ENCODE assay signal across 10 mouse cellular contexts in the genomic region with DNA sequence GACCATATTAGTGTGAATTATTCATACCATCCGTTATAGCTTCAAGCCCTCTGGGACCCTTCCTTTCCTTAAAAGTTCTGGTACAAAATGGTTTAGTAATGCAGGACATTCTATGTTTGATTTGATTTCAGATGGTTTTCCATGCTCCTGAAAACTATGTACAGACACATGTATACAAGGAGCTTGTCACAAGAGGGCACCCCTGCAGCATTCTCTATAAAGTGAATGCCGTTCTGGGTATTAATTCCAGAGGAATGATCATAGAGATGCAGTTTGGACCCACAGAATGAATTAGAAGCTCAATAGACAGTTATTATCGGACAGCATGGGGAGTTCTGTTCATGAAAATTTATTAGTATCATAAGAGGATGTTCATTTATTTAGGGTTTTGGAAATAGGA. TPM values are rescaled to one million over a fixed set of nuclear protein-coding genes. Genes with fewer than 3 reads are reported as not detected.
DNase-seq lines count a peak whose midpoint lies in the region; ATAC-seq and TF ChIP-seq lines count a peak whose summit lies in the region.
"Had no signal": no experiment of that assay in that cellular context is flagged by ENCODE, and none has a peak within 500 bp of the region (broad histone marks: within the 10 kb centered on the region; RNA-seq: fewer than 3 reads in every experiment).

No protein-coding gene starts in this region.

- no peak for ATAC-seq in hindbrain, embryonic 14.5 days (ENCODE audit: low FRiP score)
- ATAC-seq in hindbrain, embryonic 16.5 days, result no peak
- ATAC-seq in liver, embryonic 14.5 days (ENCODE audit: insufficient read depth), result no peak
- ATAC-seq in liver, embryonic 12.5 days, result no peak

- H3K36me3 ChIP-seq in hindbrain, embryonic 14.5 days (replicated peaks; ENCODE audit: control insufficient read depth, insufficient read depth), result no peaks in the 10 kb centered on the region
- H3K36me3 ChIP-seq in hindbrain, embryonic 16.5 days (ENCODE audit: control insufficient read depth, insufficient read depth, low read length), result no peaks in the 10 kb centered on the region
- no peaks in the 10 kb centered on the region for H3K36me3 ChIP-seq in liver, embryonic 14.5 days (replicated peaks; ENCODE audit: control insufficient read depth, insufficient read depth, low read depth)
- H3K36me3 ChIP-seq in liver, embryonic 12.5 days, result no peaks in the 10 kb centered on the region
- H3K36me3 ChIP-seq: hindbrain, embryonic 15.5 days; neural tube, embryonic 12.5 days had no signal

- H3K4me3 ChIP-seq in hindbrain, embryonic 14.5 days (replicated peaks; ENCODE audit: low read length), result no peak overlapping the region
- no peak overlapping the region for H3K4me3 ChIP-seq in hindbrain, embryonic 16.5 days (ENCODE audit: low read length)
- no peak overlapping the region for H3K4me3 ChIP-seq in liver, embryonic 14.5 days (ENCODE audit: insufficient read depth in 1 of 2, low read depth in 2 of 2, low read length in 2 of 2)
- no peak overlapping the region for H3K4me3 ChIP-seq in liver, embryonic 12.5 days
- H3K4me3 ChIP-seq: hindbrain, embryonic 15.5 days; neural tube, embryonic 12.5 days had no signal

- TF ChIP-seq CTCF in liver, embryonic 14.5 days (IDR thresholded peaks at IDR 0.05; ENCODE audit: low read depth), result peak; percentile 18; the same call in 1 of the 2 replicates

- peak; percentile 69 for DNase-seq in hindbrain, embryonic 14.5 days (ENCODE audit: low spot score)
- DNase-seq in liver, embryonic 14.5 days (ENCODE audit: low read depth in 3 of 3, low spot score in 3 of 3), result no peak
- peak; percentile 17 for DNase-seq in ES-CJ7 (ENCODE audit: low read depth, low spot score)
- DNase-seq in brain, adult 2 months (ENCODE audit: low read depth, low spot score), result peak; percentile 36
- DNase-seq in ovary, adult 18-20 months (ENCODE audit: low spot score), result no peak

- H3K9me3 ChIP-seq in hindbrain, embryonic 14.5 days (ENCODE audit: control insufficient read depth, low read length), result no peaks in the 10 kb centered on the region
- H3K9me3 ChIP-seq in hindbrain, embryonic 16.5 days (ENCODE audit: control insufficient read depth, low read length), result no peaks in the 10 kb centered on the region
- no peaks in the 10 kb centered on the region for H3K9me3 ChIP-seq in liver, embryonic 14.5 days (ENCODE audit: control insufficient read depth, low read length)
- H3K9me3 ChIP-seq in liver, embryonic 12.5 days (replicated peaks), result no peaks in the 10 kb centered on the region
- H3K9me3 ChIP-seq: G1E; hindbrain, embryonic 15.5 days; neural tube, embryonic 12.5 days had no signal

- H3K27ac ChIP-seq in hindbrain, embryonic 14.5 days, result no peak overlapping the region
- H3K27ac ChIP-seq in hindbrain, embryonic 16.5 days (ENCODE audit: low read depth, low read length), result no peak overlapping the region
- no peak overlapping the region for H3K27ac ChIP-seq in liver, embryonic 14.5 days
- H3K27ac ChIP-seq in liver, embryonic 12.5 days, result no peak overlapping the region
- H3K27ac ChIP-seq: hindbrain, embryonic 15.5 days; neural tube, embryonic 12.5 days had no signal

- peaks cover 16% of the 10 kb centered on the region for H3K4me1 ChIP-seq in hindbrain, embryonic 14.5 days (replicated peaks; ENCODE audit: control insufficient read depth, insufficient read depth, low read length)
- peaks cover 14% of the 10 kb centered on the region for H3K4me1 ChIP-seq in hindbrain, embryonic 16.5 days (ENCODE audit: control insufficient read depth, insufficient read depth, low read depth, low read length)
- peaks cover 9 to 11% of the 10 kb centered on the region in 2 experiments for H3K4me1 ChIP-seq in liver, embryonic 14.5 days (replicated peaks; ENCODE audit: control insufficient read depth in 2 of 2, insufficient read depth in 2 of 2, low read length in 1 of 2)
- peaks cover 31% of the 10 kb centered on the region for H3K4me1 ChIP-seq in liver, embryonic 12.5 days

- no peak overlapping the region for H3K9ac ChIP-seq in hindbrain, embryonic 14.5 days
- H3K9ac ChIP-seq in hindbrain, embryonic 16.5 days (ENCODE audit: low read depth, low read length), result no peak overlapping the region
- H3K9ac ChIP-seq in liver, embryonic 14.5 days (replicated peaks), result no peak overlapping the region
- no peak overlapping the region for H3K9ac ChIP-seq in liver, embryonic 12.5 days
- H3K9ac ChIP-seq: hindbrain, embryonic 15.5 days; neural tube, embryonic 12.5 days had no signal

- H3K27me3 ChIP-seq in hindbrain, embryonic 14.5 days (ENCODE audit: control insufficient read depth, insufficient read depth, low read length), result no peaks in the 10 kb centered on the region
- H3K27me3 ChIP-seq in hindbrain, embryonic 16.5 days (replicated peaks; ENCODE audit: control insufficient read depth, insufficient read depth, low read length), result no peaks in the 10 kb centered on the region
- H3K27me3 ChIP-seq in liver, embryonic 14.5 days (ENCODE audit: control insufficient read depth, insufficient read depth, low read length), result no peaks in the 10 kb centered on the region
- H3K27me3 ChIP-seq in liver, embryonic 12.5 days (replicated peaks), result no peaks in the 10 kb centered on the region
- H3K27me3 ChIP-seq: hindbrain, embryonic 15.5 days; neural tube, embryonic 12.5 days had no signal

- 29% methylated on average over 3 of the region's 3 CpGs for WGBS in hindbrain, embryonic 14.5 days
- 25% methylated on average over 3 of the region's 3 CpGs for WGBS in hindbrain, embryonic 16.5 days
- 36% methylated on average over 3 of the region's 3 CpGs for WGBS in liver, embryonic 14.5 days (ENCODE audit: insufficient replicate concordance)
- 42% methylated on average over 3 of the region's 3 CpGs for WGBS in liver, embryonic 12.5 days (ENCODE audit: insufficient replicate concordance)

- TF ChIP-seq EP300 in liver, embryonic 14.5 days (IDR thresholded peaks at IDR 0.05; ENCODE audit: low read depth), result no peak

- no peak overlapping the region for H3K4me2 ChIP-seq in hindbrain, embryonic 14.5 days (replicated peaks)
- no peak overlapping the region for H3K4me2 ChIP-seq in hindbrain, embryonic 16.5 days (ENCODE audit: low read length)
- H3K4me2 ChIP-seq in liver, embryonic 14.5 days (ENCODE audit: low read depth), result no peak overlapping the region
- H3K4me2 ChIP-seq in liver, embryonic 12.5 days, result no peak overlapping the region
- H3K4me2 ChIP-seq: hindbrain, embryonic 15.5 days; neural tube, embryonic 12.5 days had no signal

RNA-seq across cellular contexts. Expression of a gene that starts 2.3 kb away (rescaled TPM):
- 16.9 and 18.4 TPM in 2 replicates for polyA plus RNA-seq in hindbrain, embryonic 14.5 days (2014; fragmentation: Nextera tagmentation; extraction: Ambion mirVana)
- polyA plus RNA-seq in hindbrain, embryonic 16.5 days (2015; fragmentation: Nextera tagmentation; extraction: Ambion mirVana), result 21.4 TPM in 2 replicates
- polyA plus RNA-seq in liver, embryonic 14.5 days (2012; rRNA removed), result 2.3 and 3.8 TPM in 2 replicates
- 5.8 and 6.0 TPM in 2 replicates for polyA plus RNA-seq in liver, embryonic 14.5 days (2014; fragmentation: Nextera tagmentation; extraction: Ambion mirVana)
- polyA plus RNA-seq in liver, embryonic 12.5 days (2016; fragmentation: Nextera tagmentation; extraction: Ambion mirVana), result 5.9 and 6.2 TPM in 2 replicates

RNA-seq across cellular contexts. Expression of a gene that starts 35.2 kb away (rescaled TPM):
- polyA plus RNA-seq in hindbrain, embryonic 14.5 days (2014; fragmentation: Nextera tagmentation; extraction: Ambion mirVana), result 0.10 TPM in 1 of 2 replicates, not detected in the other
- polyA plus RNA-seq in hindbrain, embryonic 16.5 days (2015; fragmentation: Nextera tagmentation; extraction: Ambion mirVana), result 0.19 and 0.21 TPM in 2 replicates
- polyA plus RNA-seq in liver, embryonic 14.5 days (2012; rRNA removed), result 0.02 and 0.08 TPM in 2 replicates
- not detected in 2 replicates for polyA plus RNA-seq in liver, embryonic 14.5 days (2014; fragmentation: Nextera tagmentation; extraction: Ambion mirVana)
- polyA plus RNA-seq in liver, embryonic 12.5 days (2016; fragmentation: Nextera tagmentation; extraction: Ambion mirVana), result not detected in 2 replicates
- polyA plus RNA-seq: G1E had no signal

Comparison
In these comparisons a context has a peak if more than half of its experiments do, and no peak if none do; other contexts are left out.
1. DNase-seq: peak in hindbrain, embryonic 14.5 days (single experiment), ES-CJ7 (single experiment) and brain, adult 2 months (single experiment); none in liver, embryonic 14.5 days (0 of 3) and ovary, adult 18-20 months (single experiment).